Mouse (Mus musculus): ENCODE data around the gene Skor1. TPM values are rescaled to one million over a fixed set of nuclear protein-coding genes. Genes with fewer than 3 reads are reported as not detected.

Skor1 gene
- total and polyA plus RNA-seq, 3 experiments, result 0.05 TPM; not detected in 2

GRCm38 (mm10) chr9:63100660-63101059, 48.1 kb downstream of the Skor1 start:
- no peak for ATAC-seq (ENCODE audit: extremely low read depth, insufficient number of reproducible peaks, low FRiP score, poor library complexity, severe bottlenecking)

GRCm38 (mm10) chr9:63099876-63100275, 48.9 kb downstream of the Skor1 start:
- H3K27me3 ChIP-seq (ENCODE audit: insufficient read depth, low read length), result peaks cover 18% of the 10 kb centered on the region
- no peaks in the 10 kb centered on the region for H3K36me3 ChIP-seq (replicated peaks)
- peaks cover 3% of the 10 kb centered on the region; the same call in 1 of the 2 replicates for H3K9me3 ChIP-seq (replicated peaks)
- DNase-seq (ENCODE audit: low spot score) (no peak), ATAC-seq (ENCODE audit: extremely low read depth, insufficient number of reproducible peaks, low FRiP score, poor library complexity, severe bottlenecking) (no peak)
- no peaks in the 10 kb centered on the region for H3K4me1 ChIP-seq (ENCODE audit: insufficient read depth, low read depth, low read length)
- no peak overlapping the region for H3K4me3 ChIP-seq (ENCODE audit: low read depth, low read length)
- no peak for TF ChIP-seq GATA2 (IDR thresholded peaks at IDR 0.05; ENCODE audit: borderline replicate concordance, low read depth, low read length)
- no peak for TF ChIP-seq TAL1 (conservative IDR thresholded peaks at IDR 0.05; ENCODE audit: low read depth, low read length)
- TF ChIP-seq POLR2AphosphoS5 (IDR thresholded peaks at IDR 0.05; ENCODE audit: insufficient replicate concordance, low read depth, low read length), result no peak
- TF ChIP-seq CTCF (IDR thresholded peaks at IDR 0.05; ENCODE audit: low read depth, low read length), result no peak
- TF ChIP-seq GATA1 (IDR thresholded peaks at IDR 0.05; ENCODE audit: borderline replicate concordance, low read length), result no peak

More at GRCm38 (mm10) chr9:63100660-63101059, 48.1 kb downstream of the Skor1 start:
- Histone ChIP-seq H3K4me3 (ENCODE audit: low read depth, low read length) (no peak overlapping the region), H3K4me1 (ENCODE audit: insufficient read depth, low read depth, low read length) (no peaks in the 10 kb centered on the region), H3K36me3 (replicated peaks) (no peaks in the 10 kb centered on the region), H3K27me3 (ENCODE audit: insufficient read depth, low read length) (peaks cover 17% of the 10 kb centered on the region), H3K9me3 (replicated peaks) (peaks cover 3% of the 10 kb centered on the region; the same call in 1 of the 2 replicates)
- DNase-seq (ENCODE audit: low spot score), result no peak
- TF ChIP-seq GATA1 (IDR thresholded peaks at IDR 0.05; ENCODE audit: borderline replicate concordance, low read length), result no peak

- TF ChIP-seq TAL1 (conservative IDR thresholded peaks at IDR 0.05; ENCODE audit: low read depth, low read length) (no peak), POLR2AphosphoS5 (IDR thresholded peaks at IDR 0.05; ENCODE audit: insufficient replicate concordance, low read depth, low read length) (no peak), GATA2 (IDR thresholded peaks at IDR 0.05; ENCODE audit: borderline replicate concordance, low read depth, low read length) (no peak), GATA1 (IDR thresholded peaks at IDR 0.05; ENCODE audit: borderline replicate concordance, low read length) (no peak), CTCF (IDR thresholded peaks at IDR 0.05; ENCODE audit: low read depth, low read length) (no peak)
These were observed 49.4 kb downstream of the Skor1 start for GRCm38 (mm10) chr9:63099344-63099743.

GRCm38 (mm10) chr9:63098887-63099286, 49.9 kb downstream of the Skor1 start:
- ATAC-seq (ENCODE audit: extremely low read depth, insufficient number of reproducible peaks, low FRiP score, poor library complexity, severe bottlenecking), result no peak
- TF ChIP-seq CTCF (IDR thresholded peaks at IDR 0.05; ENCODE audit: low read depth, low read length) (no peak), GATA2 (IDR thresholded peaks at IDR 0.05; ENCODE audit: borderline replicate concordance, low read depth, low read length) (no peak), GATA1 (IDR thresholded peaks at IDR 0.05; ENCODE audit: borderline replicate concordance, low read length) (no peak), POLR2AphosphoS5 (IDR thresholded peaks at IDR 0.05; ENCODE audit: insufficient replicate concordance, low read depth, low read length) (no peak), TAL1 (conservative IDR thresholded peaks at IDR 0.05; ENCODE audit: low read depth, low read length) (no peak)
- no peak for DNase-seq (ENCODE audit: low spot score)

More at GRCm38 (mm10) chr9:63099344-63099743, 49.4 kb downstream of the Skor1 start:
- H3K36me3 ChIP-seq (replicated peaks), result no peaks in the 10 kb centered on the region
- H3K4me3 ChIP-seq (ENCODE audit: low read depth, low read length), result no peak overlapping the region
- H3K27me3 ChIP-seq (ENCODE audit: insufficient read depth, low read length), result peaks cover 15% of the 10 kb centered on the region
- DNase-seq (ENCODE audit: low spot score) (no peak), ATAC-seq (ENCODE audit: extremely low read depth, insufficient number of reproducible peaks, low FRiP score, poor library complexity, severe bottlenecking) (no peak)
- peaks cover 3% of the 10 kb centered on the region; the same call in 1 of the 2 replicates for H3K9me3 ChIP-seq (replicated peaks)
- H3K4me1 ChIP-seq (ENCODE audit: insufficient read depth, low read depth, low read length), result no peaks in the 10 kb centered on the region

GRCm38 (mm10) chr9:63097204-63097603, 51.6 kb downstream of the Skor1 start:
- peaks cover 3% of the 10 kb centered on the region; the same call in 1 of the 2 replicates for H3K9me3 ChIP-seq (replicated peaks)
- no peak for ATAC-seq (ENCODE audit: extremely low read depth, insufficient number of reproducible peaks, low FRiP score, poor library complexity, severe bottlenecking)
- TF ChIP-seq GATA1 (IDR thresholded peaks at IDR 0.05; ENCODE audit: borderline replicate concordance, low read length), result no peak
- no peak for TF ChIP-seq TAL1 (conservative IDR thresholded peaks at IDR 0.05; ENCODE audit: low read depth, low read length)
- TF ChIP-seq GATA2 (IDR thresholded peaks at IDR 0.05; ENCODE audit: borderline replicate concordance, low read depth, low read length), result no peak
- TF ChIP-seq POLR2AphosphoS5 (IDR thresholded peaks at IDR 0.05; ENCODE audit: insufficient replicate concordance, low read depth, low read length), result no peak
- TF ChIP-seq CTCF (IDR thresholded peaks at IDR 0.05; ENCODE audit: low read depth, low read length), result no peak

More at GRCm38 (mm10) chr9:63098887-63099286, 49.9 kb downstream of the Skor1 start:
- Histone ChIP-seq H3K27me3 (ENCODE audit: insufficient read depth, low read length) (peaks cover 15% of the 10 kb centered on the region), H3K36me3 (replicated peaks) (no peaks in the 10 kb centered on the region), H3K9me3 (replicated peaks) (peaks cover 3% of the 10 kb centered on the region; the same call in 1 of the 2 replicates), H3K4me1 (ENCODE audit: insufficient read depth, low read depth, low read length) (no peaks in the 10 kb centered on the region), H3K4me3 (ENCODE audit: low read depth, low read length) (no peak overlapping the region)

GRCm38 (mm10) chr9:63094030-63094429, 54.7 kb downstream of the Skor1 start:
- Histone ChIP-seq H3K27me3 (ENCODE audit: insufficient read depth, low read length) (peaks cover 22% of the 10 kb centered on the region), H3K36me3 (replicated peaks) (no peaks in the 10 kb centered on the region), H3K4me3 (ENCODE audit: low read depth, low read length) (no peak overlapping the region), H3K9me3 (replicated peaks) (no peaks in the 10 kb centered on the region), H3K4me1 (ENCODE audit: insufficient read depth, low read depth, low read length) (peaks cover 3% of the 10 kb centered on the region; the same call in 1 of the 2 replicates)
- TF ChIP-seq CTCF (IDR thresholded peaks at IDR 0.05; ENCODE audit: low read depth, low read length), result no peak
- TF ChIP-seq TAL1 (conservative IDR thresholded peaks at IDR 0.05; ENCODE audit: low read depth, low read length), result no peak
- no peak for TF ChIP-seq GATA1 (IDR thresholded peaks at IDR 0.05; ENCODE audit: borderline replicate concordance, low read length)
- TF ChIP-seq POLR2AphosphoS5 (IDR thresholded peaks at IDR 0.05; ENCODE audit: insufficient replicate concordance, low read depth, low read length), result no peak
- TF ChIP-seq GATA2 (IDR thresholded peaks at IDR 0.05; ENCODE audit: borderline replicate concordance, low read depth, low read length), result no peak
- DNase-seq (ENCODE audit: low spot score) (no peak), ATAC-seq (ENCODE audit: extremely low read depth, insufficient number of reproducible peaks, low FRiP score, poor library complexity, severe bottlenecking) (no peak)

More at GRCm38 (mm10) chr9:63097204-63097603, 51.6 kb downstream of the Skor1 start:
- H3K27me3 ChIP-seq (ENCODE audit: insufficient read depth, low read length), result peaks cover 15% of the 10 kb centered on the region
- DNase-seq (ENCODE audit: low spot score), result no peak
- H3K36me3 ChIP-seq (replicated peaks), result no peaks in the 10 kb centered on the region
- H3K4me1 ChIP-seq (ENCODE audit: insufficient read depth, low read depth, low read length), result no peaks in the 10 kb centered on the region
- no peak overlapping the region for H3K4me3 ChIP-seq (ENCODE audit: low read depth, low read length)
